35 mouse cellular contexts compared by ENCODE assay signal in genomic region chr9:40622265-40622664, GRCm38 (mm10). TPM values are rescaled to one million over a fixed set of nuclear protein-coding genes. Genes with fewer than 3 reads are reported as not detected.
DNase-seq lines count a peak whose midpoint lies in the region; ATAC-seq lines count a peak whose summit lies in the region.
"Had no signal": no experiment of that assay in that cellular context is flagged by ENCODE, and none has a peak within 500 bp of the region (broad histone marks: within the 10 kb centered on the region; RNA-seq: fewer than 3 reads in every experiment).

No protein-coding gene starts in this region.

- no peaks in the 10 kb centered on the region for H3K9me3 ChIP-seq in hindbrain, embryonic 15.5 days
- no peaks in the 10 kb centered on the region for H3K9me3 ChIP-seq in hindbrain, embryonic 13.5 days
- H3K9me3 ChIP-seq in midbrain, embryonic 14.5 days (ENCODE audit: control insufficient read depth, low read length), result no peaks in the 10 kb centered on the region
- H3K9me3 ChIP-seq in midbrain, embryonic 10.5 days (replicated peaks), result no peaks in the 10 kb centered on the region
- no peaks in the 10 kb centered on the region for H3K9me3 ChIP-seq in midbrain, embryonic 16.5 days (replicated peaks; ENCODE audit: control insufficient read depth, low read length, poor library complexity, severe bottlenecking)
- H3K9me3 ChIP-seq: embryonic facial prominence, embryonic 10.5 days; embryonic facial prominence, embryonic 13.5 days; intestine, embryonic 15.5 days had no signal

- H3K9ac ChIP-seq in hindbrain, embryonic 15.5 days, result no peak overlapping the region
- no peak overlapping the region for H3K9ac ChIP-seq in hindbrain, embryonic 13.5 days
- no peak overlapping the region for H3K9ac ChIP-seq in midbrain, embryonic 14.5 days (replicated peaks; ENCODE audit: low read length)
- no peak overlapping the region for H3K9ac ChIP-seq in midbrain, embryonic 16.5 days (ENCODE audit: low read depth, low read length)
- H3K9ac ChIP-seq: embryonic facial prominence, embryonic 13.5 days; hindbrain, embryonic 14.5 days; intestine, embryonic 15.5 days had no signal

- peak; percentile 44 for DNase-seq in midbrain, embryonic 14.5 days
- DNase-seq in midbrain, embryonic 10.5 days (ENCODE audit: low spot score), result no peak
- no peak for DNase-seq in layer of hippocampus, postnatal 25 days (ENCODE audit: extremely low spot score in 1 of 2, low spot score in 1 of 2)
- DNase-seq: adrenal gland, adult 2 months; adrenal gland, postnatal 14 days; cerebellum, adult 11-12 months; cerebellum, adult 8-10 months; cerebellum, postnatal 10 days; cerebellum, postnatal 36 days; embryo, embryonic 11 days; gastrocnemius, postnatal 10 days; gastrocnemius, postnatal 36 days; heart, adult 11 months had no signal

- no peak overlapping the region for H3K4me2 ChIP-seq in hindbrain, embryonic 15.5 days
- H3K4me2 ChIP-seq in hindbrain, embryonic 13.5 days, result no peak overlapping the region
- H3K4me2 ChIP-seq in midbrain, embryonic 14.5 days (ENCODE audit: low read length), result no peak overlapping the region
- H3K4me2 ChIP-seq in midbrain, embryonic 16.5 days (ENCODE audit: low read length), result no peak overlapping the region
- H3K4me2 ChIP-seq: embryonic facial prominence, embryonic 13.5 days; heart, embryonic 11.5 days; hindbrain, embryonic 14.5 days; intestine, embryonic 15.5 days had no signal

- ATAC-seq in hindbrain, embryonic 15.5 days (ENCODE audit: low FRiP score, low read depth), result no peak
- ATAC-seq in hindbrain, embryonic 13.5 days (ENCODE audit: low FRiP score), result no peak
- no peak for ATAC-seq in midbrain, embryonic 14.5 days (ENCODE audit: low FRiP score, low TSS enrichment)
- ATAC-seq in midbrain, embryonic 16.5 days, result peak; percentile 55; the same call in 1 of the 2 replicates
- ATAC-seq: CD4-positive, CD25-positive, alpha-beta regulatory T cell, adult 4 months; forebrain, embryonic 14.5 days; intestine, embryonic 15.5 days had no signal

- peaks cover 19% of the 10 kb centered on the region for H3K4me1 ChIP-seq in hindbrain, embryonic 15.5 days (replicated peaks)
- H3K4me1 ChIP-seq in hindbrain, embryonic 13.5 days (replicated peaks), result peaks cover 21% of the 10 kb centered on the region
- H3K4me1 ChIP-seq in midbrain, embryonic 14.5 days (ENCODE audit: control insufficient read depth, insufficient read depth, low read length), result peaks cover 16% of the 10 kb centered on the region
- H3K4me1 ChIP-seq in midbrain, embryonic 10.5 days, result peaks cover 24% of the 10 kb centered on the region
- peaks cover 18% of the 10 kb centered on the region for H3K4me1 ChIP-seq in midbrain, embryonic 16.5 days (ENCODE audit: control insufficient read depth, insufficient read depth, low read length)
- H3K4me1 ChIP-seq: intestine, embryonic 15.5 days had no signal

- 0 out of 2 replicates have a peak overlapping the region, but pooled peaks have one; percentile 25 for H3K27ac ChIP-seq in hindbrain, embryonic 15.5 days (replicated peaks)
- no peak overlapping the region for H3K27ac ChIP-seq in hindbrain, embryonic 13.5 days
- no peak overlapping the region for H3K27ac ChIP-seq in midbrain, embryonic 14.5 days (replicated peaks; ENCODE audit: low read depth, low read length)
- H3K27ac ChIP-seq in midbrain, embryonic 10.5 days (replicated peaks), result no peak overlapping the region
- H3K27ac ChIP-seq in midbrain, embryonic 16.5 days (ENCODE audit: low read length), result peak overlapping the region; percentile 9; the same call in 1 of the 2 replicates
- H3K27ac ChIP-seq: embryonic facial prominence, embryonic 10.5 days; embryonic facial prominence, embryonic 13.5 days; hindbrain, embryonic 14.5 days; intestine, embryonic 15.5 days had no signal

- 92% methylated on average over 3 of the region's 3 CpGs for WGBS in hindbrain, embryonic 15.5 days
- WGBS in hindbrain, embryonic 13.5 days, result 98% methylated on average over 3 of the region's 3 CpGs
- 89% methylated on average over 3 of the region's 3 CpGs for WGBS in midbrain, embryonic 14.5 days
- 95% methylated on average over 3 of the region's 3 CpGs for WGBS in midbrain, embryonic 10.5 days
- 79% methylated on average over 3 of the region's 3 CpGs for WGBS in midbrain, embryonic 16.5 days

- no peaks in the 10 kb centered on the region for H3K36me3 ChIP-seq in hindbrain, embryonic 15.5 days
- H3K36me3 ChIP-seq in hindbrain, embryonic 13.5 days, result no peaks in the 10 kb centered on the region
- H3K36me3 ChIP-seq in midbrain, embryonic 14.5 days (ENCODE audit: control insufficient read depth, insufficient read depth, low read length), result no peaks in the 10 kb centered on the region
- no peaks in the 10 kb centered on the region for H3K36me3 ChIP-seq in midbrain, embryonic 10.5 days
- H3K36me3 ChIP-seq in midbrain, embryonic 16.5 days (ENCODE audit: control insufficient read depth, insufficient read depth, low read length), result no peaks in the 10 kb centered on the region
- H3K36me3 ChIP-seq: embryonic facial prominence, embryonic 10.5 days; embryonic facial prominence, embryonic 13.5 days; intestine, embryonic 15.5 days had no signal

- H3K27me3 ChIP-seq in hindbrain, embryonic 15.5 days, result no peaks in the 10 kb centered on the region
- H3K27me3 ChIP-seq in hindbrain, embryonic 13.5 days, result no peaks in the 10 kb centered on the region
- no peaks in the 10 kb centered on the region for H3K27me3 ChIP-seq in midbrain, embryonic 14.5 days (ENCODE audit: control insufficient read depth, insufficient read depth, low read length)
- H3K27me3 ChIP-seq in midbrain, embryonic 10.5 days (ENCODE audit: low read depth, poor library complexity, severe bottlenecking), result peaks cover 39% of the 10 kb centered on the region
- H3K27me3 ChIP-seq in midbrain, embryonic 16.5 days (ENCODE audit: control insufficient read depth, insufficient read depth, low read depth, low read length), result no peaks in the 10 kb centered on the region
- H3K27me3 ChIP-seq: intestine, embryonic 15.5 days had no signal

- no peak overlapping the region for H3K4me3 ChIP-seq in hindbrain, embryonic 15.5 days
- no peak overlapping the region for H3K4me3 ChIP-seq in hindbrain, embryonic 13.5 days
- H3K4me3 ChIP-seq in midbrain, embryonic 14.5 days (replicated peaks; ENCODE audit: low read depth, low read length), result no peak overlapping the region
- H3K4me3 ChIP-seq in midbrain, embryonic 10.5 days, result no peak overlapping the region
- no peak overlapping the region for H3K4me3 ChIP-seq in midbrain, embryonic 16.5 days (ENCODE audit: low read depth, low read length)
- H3K4me3 ChIP-seq: embryonic facial prominence, embryonic 10.5 days; embryonic facial prominence, embryonic 13.5 days; erythroblast, embryonic 14.5 days; intestine, embryonic 15.5 days had no signal

RNA-seq across cellular contexts. Expression of gene Gm21915, which starts 48.1 kb away (rescaled TPM):
- not detected in 2 replicates for polyA plus RNA-seq in hindbrain, embryonic 15.5 days (2015; fragmentation: Nextera tagmentation; extraction: Ambion mirVana)
- polyA plus RNA-seq in hindbrain, embryonic 13.5 days (2015; fragmentation: Nextera tagmentation; extraction: Ambion mirVana), result not detected in 2 replicates
- polyA plus RNA-seq in midbrain, embryonic 14.5 days (2014; fragmentation: Nextera tagmentation; extraction: Ambion mirVana), result not detected in 2 replicates
- not detected in 2 replicates for polyA plus RNA-seq in midbrain, embryonic 10.5 days (2016; fragmentation: Nextera tagmentation; extraction: Ambion mirVana)
- polyA plus RNA-seq in midbrain, embryonic 16.5 days (2015; fragmentation: Nextera tagmentation; extraction: Ambion mirVana), result not detected in 2 replicates
- not detected for total RNA-seq in layer of hippocampus, postnatal 25 days (2021)
- total RNA-seq: adrenal gland, adult 2 months; adrenal gland, postnatal 14 days; adrenal gland, postnatal 4 days; gastrocnemius, adult 18-20 months; gastrocnemius, postnatal 10 days; gastrocnemius, postnatal 36 days; heart, adult 8-10 months; heart, postnatal 25 days; hematopoietic stem cell, adult 5-6 weeks; MEL had no signal
- polyA plus RNA-seq: adrenal gland, adult 2 months; brain, embryonic 14.5 days; C2C12; CD4-positive, CD25-positive, alpha-beta regulatory T cell, adult 4 months; cortical plate, adult 2 months; embryonic facial prominence, embryonic 10.5 days; embryonic facial prominence, embryonic 13.5 days; erythroblast, embryonic 14.5 days; forebrain, embryonic 14.5 days; heart, embryonic 11.5 days; heart, embryonic 14.5 days; heart, postnatal 0 days; hindbrain, embryonic 14.5 days; intestine, embryonic 15.5 days had no signal

Comparison
In these comparisons a context has a peak if more than half of its experiments do, and no peak if none do; other contexts are left out.
1. H3K27ac ChIP-seq: peak in hindbrain, embryonic 15.5 days (single experiment) and midbrain, embryonic 16.5 days (single experiment); none in hindbrain, embryonic 13.5 days (single experiment), midbrain, embryonic 14.5 days (single experiment) and midbrain, embryonic 10.5 days (single experiment).